Mouse (Mus musculus) cerebellum, adult 9-11 months (tissue): ENCODE data around the gene Gabra1.

Source experiments
- DNase-seq: peaks from one replicate; pipeline ENCODE4 v3.0.0; 2022

The Gabra1 gene

DNA sequence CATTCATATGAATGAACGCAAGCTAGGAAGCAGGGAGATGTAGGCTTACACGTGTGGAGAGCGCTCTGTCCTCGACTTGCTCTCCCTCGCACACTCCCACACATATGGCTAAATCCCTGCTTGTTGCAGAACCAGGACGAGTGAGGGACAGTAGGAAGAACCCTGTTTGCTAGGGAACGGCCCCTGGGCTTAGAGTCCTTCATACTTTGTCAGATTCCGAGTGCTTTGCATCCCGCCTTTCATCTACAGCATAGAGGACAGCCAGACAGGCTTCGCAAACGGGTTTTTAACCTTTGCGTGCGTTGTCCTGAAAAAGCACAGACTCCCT, at the start of gene Gabra1:
TSS of gene Gabra1 (minus strand) at position 106 of the 328 bp plus-strand sequence.
- DNase-seq = peak; percentile 69

DNA sequence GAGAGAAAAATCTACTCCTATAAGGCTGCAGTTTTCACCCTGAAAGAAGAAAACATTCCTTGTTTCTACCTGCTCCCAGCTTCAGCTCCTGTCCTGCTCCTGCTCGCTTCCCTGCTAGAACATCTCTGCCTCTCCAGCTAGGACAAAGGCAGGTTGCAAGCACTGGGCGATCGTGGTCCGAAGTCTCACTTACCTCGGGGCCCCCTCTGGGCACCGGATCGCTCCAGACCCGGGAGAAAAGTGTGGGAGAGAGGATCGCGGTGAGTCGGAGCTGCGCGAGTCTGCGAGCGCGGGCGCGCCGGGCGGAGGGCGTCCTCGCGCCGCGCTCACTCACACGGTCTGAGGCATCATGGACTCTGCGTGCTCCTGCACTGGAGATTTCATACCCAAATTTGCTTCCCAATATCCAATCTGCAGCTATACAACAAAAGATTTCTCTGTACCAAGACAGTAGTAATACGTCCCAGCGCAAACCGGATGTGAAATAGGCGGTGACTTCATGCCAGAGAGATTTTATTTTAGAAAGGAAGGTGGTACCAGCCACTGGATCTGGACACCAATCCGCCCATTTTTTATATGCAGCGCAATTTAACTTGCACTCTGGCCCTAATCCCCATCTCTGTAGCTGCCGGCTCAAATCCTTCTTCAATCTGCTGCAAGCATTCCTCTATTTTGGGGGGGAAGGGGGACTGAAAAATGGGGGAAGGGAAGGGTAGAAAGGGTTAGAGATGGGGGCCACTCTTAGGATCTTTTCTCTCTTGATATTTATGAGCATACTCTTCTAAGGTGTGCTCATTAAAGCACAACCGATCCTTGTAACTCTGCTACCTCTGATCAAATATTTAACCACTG, 531 bp downstream of the Gabra1 start:
- DNase-seq = peak; percentile 76

- DNase-seq = peak; percentile 46
Observed at GRCm38 (mm10) chr11:42181426-42181825, 1.3 kb downstream of the Gabra1 start.

- DNase-seq = no peak
Observed at GRCm38 (mm10) chr11:42179535-42179934, 3.2 kb downstream of the Gabra1 start.

- no peak for DNase-seq
Observed at GRCm38 (mm10) chr11:42178296-42178695, 4.4 kb downstream of the Gabra1 start.

- DNase-seq = no peak
Observed at GRCm38 (mm10) chr11:42151396-42151795, 31.3 kb downstream of the Gabra1 start.

- peak; percentile 86 for DNase-seq
Observed at GRCm38 (mm10) chr11:42116931-42117330, 65.8 kb downstream of the Gabra1 start.

DNA sequence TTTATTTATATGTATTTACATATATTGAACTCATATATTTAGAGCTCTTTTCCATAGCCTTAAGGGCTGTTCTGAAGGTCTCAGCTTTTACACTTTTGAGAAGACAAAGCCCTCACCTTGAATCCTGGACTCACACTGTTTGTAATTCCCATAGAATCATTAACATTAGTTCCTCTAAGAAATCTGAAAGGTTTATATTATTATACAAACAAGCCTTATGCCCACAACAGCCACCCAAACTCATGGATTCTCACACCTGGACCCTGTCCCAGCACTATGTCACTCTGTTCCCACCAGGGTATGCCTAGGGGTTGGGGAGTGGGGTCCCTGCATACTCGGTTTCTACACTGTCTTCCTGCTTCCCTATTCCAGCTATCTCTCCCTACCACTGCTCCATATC, 72.7 kb downstream of the Gabra1 start:
- DNase-seq = no peak

DNA sequence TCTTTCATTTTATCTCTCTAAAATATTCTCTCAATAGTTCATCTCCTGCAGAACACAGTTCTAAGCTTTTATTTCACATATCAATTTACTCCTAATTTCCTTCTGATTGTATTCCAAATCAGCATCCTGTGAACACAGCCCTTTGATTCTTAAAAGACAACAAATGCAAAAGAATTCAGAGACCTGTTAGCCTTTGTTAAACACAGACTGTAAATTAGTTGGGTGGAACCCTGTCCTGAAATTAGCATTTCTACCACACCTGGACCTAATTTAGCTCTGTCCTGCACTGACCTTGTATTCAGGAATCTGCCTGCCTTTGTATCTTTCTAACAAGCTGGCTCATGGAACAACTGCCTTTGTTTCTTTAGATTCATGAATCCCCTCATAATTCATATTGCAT, 73.1 kb downstream of the Gabra1 start:
- no peak for DNase-seq

GRCm38 (mm10) chr11:42095556-42095955, 87.2 kb downstream of the Gabra1 start:
- no peak for DNase-seq
